8 mouse cellular contexts compared by ENCODE assay signal in the genomic region with DNA sequence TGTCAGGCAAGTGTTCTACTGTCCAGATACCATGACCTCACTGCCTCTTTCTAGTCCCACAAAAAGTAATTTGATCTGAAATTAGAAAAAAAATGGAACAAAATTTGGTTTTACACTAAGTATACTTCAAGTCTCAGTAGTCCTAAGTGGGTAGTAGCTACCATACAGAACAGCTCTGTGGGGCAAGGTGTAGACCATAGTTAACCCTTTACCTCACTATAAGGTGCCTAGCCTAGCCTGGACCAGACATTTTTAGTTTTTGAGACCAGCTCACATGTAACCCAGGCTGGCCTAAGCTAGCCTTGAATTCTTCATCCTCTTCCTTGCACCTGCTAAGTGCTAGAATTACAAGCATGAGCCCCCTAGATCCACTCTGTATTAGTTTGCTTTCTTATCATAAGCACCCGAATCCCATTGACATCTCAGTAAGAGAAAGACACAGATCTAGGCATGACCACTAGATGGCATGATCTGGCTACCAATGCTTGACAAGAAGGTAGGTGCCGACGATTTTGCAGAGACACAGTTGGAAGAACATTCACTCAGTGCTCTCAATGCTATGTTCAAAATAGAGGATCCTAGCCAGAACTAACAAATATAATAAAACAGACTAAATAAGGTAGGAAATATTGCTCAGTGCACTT. TPM values are rescaled to one million over a fixed set of nuclear protein-coding genes. Genes with fewer than 3 reads are reported as not detected.
DNase-seq lines count a peak whose midpoint lies in the region; ATAC-seq and TF ChIP-seq lines count a peak whose summit lies in the region.

No protein-coding gene starts in this region.

- no peak overlapping the region for H3K4me2 ChIP-seq in limb, embryonic 11.5 days (ENCODE audit: low read depth, severe bottlenecking)
- H3K4me2 ChIP-seq in kidney, embryonic 14.5 days (replicated peaks; ENCODE audit: low read depth, low read length) = no peak overlapping the region
- no peak overlapping the region for H3K4me2 ChIP-seq in liver, embryonic 13.5 days

- H3K9ac ChIP-seq in limb, embryonic 11.5 days (ENCODE audit: low read length) = no peak overlapping the region
- no peak overlapping the region for H3K9ac ChIP-seq in heart, adult 2 months (ENCODE audit: low read depth, low read length)
- no peak overlapping the region for H3K9ac ChIP-seq in kidney, embryonic 14.5 days (ENCODE audit: low read depth, low read length)
- no peak overlapping the region for H3K9ac ChIP-seq in liver, embryonic 13.5 days

- peak; percentile 70 for DNase-seq in limb, embryonic 11.5 days (ENCODE audit: low spot score)
- DNase-seq in limb, embryonic 10.5 days (ENCODE audit: low spot score) = no peak
- peak; percentile 89 for DNase-seq in cerebellum, adult 9-10 months
- DNase-seq in heart, adult 2 months = peak in 1 of 2 experiments; percentile 56
- peak; percentile 45 for DNase-seq in liver, embryonic 13.5 days
- DNase-seq in neural tube, embryonic 10.5 days (ENCODE audit: extremely low spot score, low spot score) = peak; percentile 26
- DNase-seq in thymus, postnatal 4 days = peak; percentile 59

- intact Hi-C loops in heart, adult 2 months (cut with DNase I) = loop anchor here (1.0 to 2.0 kb wide), 3 partner anchors 49 to 140 kb away; a partner anchor contains a TSS

- H3K9me3 ChIP-seq in limb, embryonic 11.5 days (ENCODE audit: control insufficient read depth, low read length) = no peaks in the 10 kb centered on the region
- no peaks in the 10 kb centered on the region for H3K9me3 ChIP-seq in limb, embryonic 10.5 days (replicated peaks)
- no peaks in the 10 kb centered on the region for H3K9me3 ChIP-seq in kidney, embryonic 14.5 days (ENCODE audit: control insufficient read depth, low read length)
- H3K9me3 ChIP-seq in liver, embryonic 13.5 days (replicated peaks) = no peaks in the 10 kb centered on the region

- no peak overlapping the region for H3K4me3 ChIP-seq in limb, embryonic 11.5 days (ENCODE audit: low read depth, low read length)
- H3K4me3 ChIP-seq in limb, embryonic 10.5 days = no peak overlapping the region
- H3K4me3 ChIP-seq in heart, adult 2 months = no peak overlapping the region
- no peak overlapping the region for H3K4me3 ChIP-seq in kidney, embryonic 14.5 days (ENCODE audit: low read length)
- no peak overlapping the region for H3K4me3 ChIP-seq in liver, embryonic 13.5 days (replicated peaks)

- H3K36me3 ChIP-seq in limb, embryonic 11.5 days (ENCODE audit: control insufficient read depth, insufficient read depth, low read length) = no peaks in the 10 kb centered on the region
- no peaks in the 10 kb centered on the region for H3K36me3 ChIP-seq in limb, embryonic 10.5 days
- H3K36me3 ChIP-seq in heart, adult 2 months (ENCODE audit: control insufficient read depth, insufficient read depth, low read length) = no peaks in the 10 kb centered on the region
- no peaks in the 10 kb centered on the region for H3K36me3 ChIP-seq in kidney, embryonic 14.5 days (ENCODE audit: control insufficient read depth, insufficient read depth, low read length)
- no peaks in the 10 kb centered on the region for H3K36me3 ChIP-seq in liver, embryonic 13.5 days

- no peaks in the 10 kb centered on the region for H3K79me2 ChIP-seq in heart, adult 2 months (replicated peaks; ENCODE audit: control insufficient read depth, insufficient read depth, low read length)

- no peak for TF ChIP-seq EP300 in heart, adult 2 months (IDR thresholded peaks at IDR 0.05; ENCODE audit: insufficient read depth, low read depth, low read length)

- ATAC-seq in limb, embryonic 11.5 days (ENCODE audit: insufficient number of reproducible peaks, low FRiP score, low TSS enrichment, low read depth) = no peak
- ATAC-seq in kidney, embryonic 14.5 days (ENCODE audit: low FRiP score, low TSS enrichment) = peak; percentile 56
- ATAC-seq in liver, embryonic 13.5 days (ENCODE audit: low read depth) = no peak

- peak; percentile 96 for TF ChIP-seq CTCF in heart, adult 2 months (IDR thresholded peaks at IDR 0.05)

- H3K27ac ChIP-seq in limb, embryonic 11.5 days (replicated peaks; ENCODE audit: low read depth, low read length) = no peak overlapping the region
- no peak overlapping the region for H3K27ac ChIP-seq in limb, embryonic 10.5 days
- H3K27ac ChIP-seq in heart, adult 2 months = no peak overlapping the region
- H3K27ac ChIP-seq in kidney, embryonic 14.5 days (ENCODE audit: low read depth, low read length) = no peak overlapping the region
- no peak overlapping the region for H3K27ac ChIP-seq in liver, embryonic 13.5 days

- no peak for TF ChIP-seq POLR2A in heart, adult 2 months (IDR thresholded peaks at IDR 0.05; ENCODE audit: insufficient read depth, low read depth, low read length)

- peaks cover 5% of the 10 kb centered on the region; the same call in 1 of the 2 replicates for H3K4me1 ChIP-seq in limb, embryonic 11.5 days (ENCODE audit: control insufficient read depth, insufficient read depth, low read length)
- H3K4me1 ChIP-seq in limb, embryonic 10.5 days = peaks cover 26% of the 10 kb centered on the region
- peaks cover 8% of the 10 kb centered on the region for H3K4me1 ChIP-seq in heart, adult 2 months (ENCODE audit: control insufficient read depth, insufficient read depth, low read length)
- H3K4me1 ChIP-seq in kidney, embryonic 14.5 days (ENCODE audit: control insufficient read depth, insufficient read depth, low read length) = no peaks in the 10 kb centered on the region
- peaks cover 17% of the 10 kb centered on the region for H3K4me1 ChIP-seq in liver, embryonic 13.5 days (replicated peaks)

- H3K27me3 ChIP-seq in limb, embryonic 11.5 days (ENCODE audit: control insufficient read depth, insufficient read depth, low read length) = no peaks in the 10 kb centered on the region
- H3K27me3 ChIP-seq in limb, embryonic 10.5 days (ENCODE audit: low read depth, poor library complexity, severe bottlenecking) = no peaks in the 10 kb centered on the region
- no peaks in the 10 kb centered on the region for H3K27me3 ChIP-seq in heart, adult 2 months (ENCODE audit: control insufficient read depth, insufficient read depth, low read length)
- H3K27me3 ChIP-seq in kidney, embryonic 14.5 days (ENCODE audit: control insufficient read depth, insufficient read depth, low read length) = no peaks in the 10 kb centered on the region
- H3K27me3 ChIP-seq in liver, embryonic 13.5 days = no peaks in the 10 kb centered on the region

- WGBS in limb, embryonic 11.5 days = 10% methylated on average over 3 of the region's 3 CpGs
- 8% methylated on average over 3 of the region's 3 CpGs for WGBS in limb, embryonic 10.5 days
- WGBS in heart, adult 2 months = 1% methylated on average over 3 of the region's 3 CpGs
- 4% methylated on average over 3 of the region's 3 CpGs for WGBS in kidney, embryonic 14.5 days
- WGBS in liver, embryonic 13.5 days (ENCODE audit: insufficient replicate concordance) = 3% methylated on average over 3 of the region's 3 CpGs

RNA-seq across cellular contexts. Expression of a gene that starts 7.7 kb away (rescaled TPM):
- polyA plus RNA-seq in limb, embryonic 11.5 days (2014; fragmentation: Nextera tagmentation; extraction: Ambion mirVana) = 10.3 and 10.5 TPM in 2 replicates
- 10.7 and 12.0 TPM in 2 replicates for polyA plus RNA-seq in limb, embryonic 10.5 days (2016; fragmentation: Nextera tagmentation; extraction: Ambion mirVana)
- 10 to 100 TPM; 41.3 to 48.1 TPM for total RNA-seq in heart, adult 2 months (2021)
- polyA plus RNA-seq in heart, adult 2 months (2012; rRNA removed) = 97.1 and 148 TPM in 2 replicates
- polyA plus RNA-seq in kidney, embryonic 14.5 days (2014; fragmentation: Nextera tagmentation; extraction: Ambion mirVana) = 16.3 and 18.1 TPM in 2 replicates
- polyA plus RNA-seq in liver, embryonic 13.5 days (2015; fragmentation: Nextera tagmentation; extraction: Ambion mirVana) = 15.9 and 18.0 TPM in 2 replicates

RNA-seq across cellular contexts. Expression of a gene that starts 28.4 kb away (rescaled TPM):
- 118 and 119 TPM in 2 replicates for polyA plus RNA-seq in limb, embryonic 11.5 days (2014; fragmentation: Nextera tagmentation; extraction: Ambion mirVana)
- 113 and 121 TPM in 2 replicates for polyA plus RNA-seq in limb, embryonic 10.5 days (2016; fragmentation: Nextera tagmentation; extraction: Ambion mirVana)
- total RNA-seq in heart, adult 2 months (2021) = 100 to 1,000 TPM; 126 to 140 TPM
- 104 and 113 TPM in 2 replicates for polyA plus RNA-seq in heart, adult 2 months (2012; rRNA removed)
- polyA plus RNA-seq in kidney, embryonic 14.5 days (2014; fragmentation: Nextera tagmentation; extraction: Ambion mirVana) = 126 and 154 TPM in 2 replicates
- polyA plus RNA-seq in liver, embryonic 13.5 days (2015; fragmentation: Nextera tagmentation; extraction: Ambion mirVana) = 36.5 and 39.8 TPM in 2 replicates

RNA-seq across cellular contexts. Expression of a gene that starts 28.6 kb away (rescaled TPM):
- 218 and 223 TPM in 2 replicates for polyA plus RNA-seq in limb, embryonic 11.5 days (2014; fragmentation: Nextera tagmentation; extraction: Ambion mirVana)
- 263 and 272 TPM in 2 replicates for polyA plus RNA-seq in limb, embryonic 10.5 days (2016; fragmentation: Nextera tagmentation; extraction: Ambion mirVana)
- 100 to 1,000 TPM in 1 of 2 experiments, 10 to 100 TPM in 1; 89.3 to 100 TPM for total RNA-seq in heart, adult 2 months (2021)
- 116 and 135 TPM in 2 replicates for polyA plus RNA-seq in heart, adult 2 months (2012; rRNA removed)
- polyA plus RNA-seq in kidney, embryonic 14.5 days (2014; fragmentation: Nextera tagmentation; extraction: Ambion mirVana) = 249 and 258 TPM in 2 replicates
- 104 and 107 TPM in 2 replicates for polyA plus RNA-seq in liver, embryonic 13.5 days (2015; fragmentation: Nextera tagmentation; extraction: Ambion mirVana)

RNA-seq across cellular contexts. Expression of a gene that starts 34.8 kb away (rescaled TPM):
- 0.51 TPM in 1 of 2 replicates, not detected in the other for polyA plus RNA-seq in limb, embryonic 11.5 days (2014; fragmentation: Nextera tagmentation; extraction: Ambion mirVana)
- 0.26 TPM in 1 of 2 replicates, not detected in the other for polyA plus RNA-seq in limb, embryonic 10.5 days (2016; fragmentation: Nextera tagmentation; extraction: Ambion mirVana)
- total RNA-seq in heart, adult 2 months (2021) = not detected
- polyA plus RNA-seq in heart, adult 2 months (2012; rRNA removed) = 0.14 and 0.15 TPM in 2 replicates
- polyA plus RNA-seq in kidney, embryonic 14.5 days (2014; fragmentation: Nextera tagmentation; extraction: Ambion mirVana) = 2.5 and 3.2 TPM in 2 replicates
- 0.64 and 0.75 TPM in 2 replicates for polyA plus RNA-seq in liver, embryonic 13.5 days (2015; fragmentation: Nextera tagmentation; extraction: Ambion mirVana)

RNA-seq across cellular contexts. Expression of a gene that starts 48.7 kb away (rescaled TPM):
- polyA plus RNA-seq in limb, embryonic 11.5 days (2014; fragmentation: Nextera tagmentation; extraction: Ambion mirVana) = 0.25 and 0.79 TPM in 2 replicates
- 0.29 and 0.38 TPM in 2 replicates for polyA plus RNA-seq in limb, embryonic 10.5 days (2016; fragmentation: Nextera tagmentation; extraction: Ambion mirVana)
- total RNA-seq in heart, adult 2 months (2021) = under 1 TPM; 0.29 to 0.34 TPM
- 1.1 and 2.3 TPM in 2 replicates for polyA plus RNA-seq in heart, adult 2 months (2012; rRNA removed)
- polyA plus RNA-seq in kidney, embryonic 14.5 days (2014; fragmentation: Nextera tagmentation; extraction: Ambion mirVana) = 0.44 and 0.79 TPM in 2 replicates
- 0.08 and 0.13 TPM in 2 replicates for polyA plus RNA-seq in liver, embryonic 13.5 days (2015; fragmentation: Nextera tagmentation; extraction: Ambion mirVana)
